Mouse (Mus musculus) testis, adult 2 months (tissue): ENCODE results near the gene Ganab. TPM values are rescaled to one million over a fixed set of nuclear protein-coding genes. Genes with fewer than 3 reads are reported as not detected.

Source experiments
- H3K27ac ChIP-seq: fragments of 200-500 bp; 2 replicates; pipeline ENCODE4 v1.5.1; 2012; ENCODE audit warnings: low read depth, low read length; ENCODE audit not compliant: control insufficient read depth, insufficient read depth
- H3K27me3 ChIP-seq: fragments of 200-500 bp; 2 replicates; pipeline ENCODE4 v1.6.1; 2012; ENCODE audit warnings: mild to moderate bottlenecking, low read length, moderate library complexity; ENCODE audit not compliant: control insufficient read depth, insufficient read depth
- H3K36me3 ChIP-seq: fragments of 200-500 bp; 2 replicates; pipeline ENCODE4 v1.6.1; 2012; ENCODE audit warnings: mild to moderate bottlenecking, low read length; ENCODE audit not compliant: control insufficient read depth, insufficient read depth
- H3K4me1 ChIP-seq: fragments of 200-500 bp; 2 replicates; pipeline ENCODE4 v1.6.1; 2012; ENCODE audit warnings: low read length; ENCODE audit not compliant: control insufficient read depth, insufficient read depth
- H3K4me3 ChIP-seq: fragments of 200-500 bp; 2 replicates; pipeline ENCODE4 v1.5.1; 2012; ENCODE audit warnings: low read depth, mild to moderate bottlenecking, low read length, moderate library complexity, mixed read lengths; ENCODE audit not compliant: control insufficient read depth
- CTCF ChIP-seq: fragments of 200-500 bp; IDR thresholded peaks from 2 replicates; pipeline ENCODE4 v1.5.1; 2012; ENCODE audit warnings: low read depth, mild to moderate bottlenecking, inconsistent platforms, low read length, moderate library complexity; ENCODE audit not compliant: control insufficient read depth, insufficient read depth, insufficient replicate concordance
- POLR2A ChIP-seq: fragments of 200-500 bp; IDR thresholded peaks from 2 replicates; pipeline ENCODE4 v1.6.1; 2012; ENCODE audit warnings: low read depth, mild to moderate bottlenecking, inconsistent platforms, low read length, moderate library complexity; ENCODE audit not compliant: control insufficient read depth
- polyA plus RNA-seq: library from polyadenylated mRNA; depleted of rRNA; stranded (reverse); fragments of >200 nt; gene quantifications from 2 replicates; pipeline ENCODE4 v1.2.3, GENCODE M21; 2012

Gene Ganab
- polyA plus RNA-seq, 1 experiment = 57.0 TPM

GRCm38 (mm10) chr19:8941515-8942217 is 43.8 kb downstream of the Ganab start, which contains the start of gene Mta2:
Mta2 (plus strand) TSS chr19:8941875.
- Histone ChIP-seq H3K4me1 (peaks cover 15% of the 10 kb centered on the region), H3K27ac (peak within 1 kb of the TSS; percentile 99), H3K36me3 (peaks cover 4% of the 10 kb centered on the region), H3K4me3 (peak within 1 kb of the TSS; percentile 98), H3K27me3 (no peaks in the 10 kb centered on the region)
- no peak for TF ChIP-seq CTCF
- peak; percentile 72 for TF ChIP-seq POLR2A

DNA sequence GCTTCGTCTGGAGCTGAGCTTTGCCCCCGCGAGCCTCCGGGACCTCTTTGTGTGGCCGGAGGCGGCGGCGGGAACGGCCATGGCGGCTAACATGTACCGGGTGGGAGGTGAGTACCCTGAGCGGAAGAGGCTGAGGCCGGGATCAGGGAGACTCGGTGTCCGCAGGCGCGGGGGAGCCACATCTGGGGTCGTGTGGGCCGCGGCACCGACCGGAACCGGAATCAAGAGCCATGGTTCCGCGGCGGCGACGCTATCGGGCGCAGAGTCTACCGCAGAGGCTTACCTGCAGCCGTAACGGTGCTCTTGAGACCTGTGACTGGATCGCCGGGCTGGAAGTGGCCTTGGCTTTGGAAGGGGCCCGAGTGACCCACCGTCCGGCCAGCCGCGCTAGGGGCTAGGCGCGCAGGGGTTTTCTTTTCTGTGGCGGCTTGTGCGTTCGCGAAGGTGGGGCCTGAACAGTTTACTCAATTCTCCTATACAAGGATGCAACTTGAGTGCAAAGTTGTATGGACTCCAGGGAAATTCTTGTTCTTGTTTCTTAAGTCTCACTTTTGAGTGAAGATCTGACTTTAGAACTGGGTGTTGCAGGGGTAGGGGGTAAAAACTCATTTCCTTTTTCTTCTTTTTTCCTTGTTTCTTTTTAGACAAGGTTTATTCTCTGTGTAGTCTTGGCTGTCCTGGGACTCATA is 44.5 kb downstream of the Ganab start:
- H3K4me3 ChIP-seq = peak overlapping the region; percentile 98
- H3K4me1 ChIP-seq = peaks cover 15% of the 10 kb centered on the region
- peak overlapping the region; percentile 99 for H3K27ac ChIP-seq
- H3K27me3 ChIP-seq = no peaks in the 10 kb centered on the region
- no peak for TF ChIP-seq POLR2A
- TF ChIP-seq CTCF = no peak
- H3K36me3 ChIP-seq = peaks cover 7% of the 10 kb centered on the region

- no peak overlapping the region for H3K27ac ChIP-seq
- H3K4me3 ChIP-seq = peak overlapping the region; percentile 98
- peaks cover 15% of the 10 kb centered on the region for H3K4me1 ChIP-seq
- H3K27me3 ChIP-seq = no peaks in the 10 kb centered on the region
- peaks cover 9% of the 10 kb centered on the region for H3K36me3 ChIP-seq
- TF ChIP-seq CTCF = no peak
- no peak for TF ChIP-seq POLR2A
These were observed 45.2 kb downstream of the Ganab start for GRCm38 (mm10) chr19:8943047-8943446.

DNA sequence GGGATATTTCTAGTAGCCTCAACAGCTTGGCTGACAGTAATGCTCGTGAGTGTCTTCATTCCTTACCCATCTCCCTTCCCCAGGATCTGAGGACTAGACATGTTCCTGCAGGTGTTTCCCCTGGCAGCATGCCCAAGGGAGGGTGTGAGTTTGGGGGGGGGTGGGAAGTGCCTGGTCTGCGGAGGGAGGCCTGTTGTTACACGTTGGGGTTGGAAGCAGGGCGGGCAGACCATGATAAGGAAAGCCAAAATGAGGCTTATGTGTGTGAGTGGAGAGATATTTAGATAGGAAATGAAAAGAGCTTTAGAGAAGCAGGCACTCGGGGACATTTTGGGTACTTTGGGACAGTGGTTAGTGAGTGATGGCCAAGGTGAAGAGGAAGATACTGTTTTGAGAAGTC is 46.2 kb downstream of the Ganab start:
- H3K4me3 ChIP-seq = no peak overlapping the region
- H3K27me3 ChIP-seq = no peaks in the 10 kb centered on the region
- peaks cover 15% of the 10 kb centered on the region for H3K4me1 ChIP-seq
- no peak for TF ChIP-seq POLR2A
- TF ChIP-seq CTCF = no peak
- H3K36me3 ChIP-seq = peaks cover 11% of the 10 kb centered on the region
- no peak overlapping the region for H3K27ac ChIP-seq

DNA sequence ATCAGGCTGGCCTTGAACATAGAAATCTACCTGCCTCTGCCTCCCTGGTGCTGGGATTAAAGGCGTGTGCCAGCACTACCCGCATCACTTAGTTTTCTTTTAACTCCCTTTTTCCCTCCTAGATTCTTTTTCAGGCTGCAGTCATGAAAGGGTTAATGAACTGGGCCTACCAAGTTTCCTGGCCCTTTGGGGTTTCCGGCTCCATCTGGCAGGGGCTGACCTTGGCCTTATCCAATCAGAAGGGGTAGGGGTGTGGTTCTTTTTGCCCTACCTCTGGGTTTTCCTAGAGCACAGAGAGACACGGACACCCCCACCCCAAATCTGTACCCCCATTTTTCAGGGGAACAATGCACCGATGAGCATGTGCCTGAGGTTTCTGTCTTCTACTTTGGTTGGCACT is 46.9 kb downstream of the Ganab start:
- Histone ChIP-seq H3K27ac (no peak overlapping the region), H3K27me3 (no peaks in the 10 kb centered on the region), H3K36me3 (peaks cover 14% of the 10 kb centered on the region), H3K4me1 (peaks cover 15% of the 10 kb centered on the region), H3K4me3 (no peak overlapping the region)
- TF ChIP-seq CTCF (no peak), POLR2A (no peak)

- Histone ChIP-seq H3K27ac (no peak overlapping the region), H3K4me1 (peaks cover 13% of the 10 kb centered on the region), H3K36me3 (peaks cover 14% of the 10 kb centered on the region), H3K4me3 (no peak overlapping the region), H3K27me3 (no peaks in the 10 kb centered on the region)
- no peak for TF ChIP-seq CTCF
- no peak for TF ChIP-seq POLR2A
These were observed 47.4 kb downstream of the Ganab start for GRCm38 (mm10) chr19:8945251-8945650.

DNA sequence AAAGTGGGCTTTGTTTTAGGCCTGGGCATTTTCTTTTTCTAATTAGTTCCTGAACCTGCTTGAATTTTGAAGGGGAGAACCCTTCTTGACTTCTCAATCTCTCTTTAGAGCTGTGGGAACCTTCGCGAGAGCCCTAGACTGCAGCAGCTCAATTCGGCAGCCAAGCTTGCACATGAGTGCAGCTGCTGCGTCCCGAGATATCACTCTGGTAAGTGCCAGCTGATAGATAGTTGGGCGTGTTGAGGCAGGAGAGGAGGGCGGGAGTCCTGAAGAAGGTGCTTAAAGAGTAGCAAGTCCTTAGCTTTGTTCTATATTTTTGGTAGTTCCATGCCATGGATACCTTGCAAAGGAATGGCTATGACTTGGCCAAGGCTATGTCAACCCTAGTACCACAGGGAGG is 49.1 kb downstream of the Ganab start:
- peaks cover 16% of the 10 kb centered on the region for H3K36me3 ChIP-seq
- H3K4me3 ChIP-seq = no peak overlapping the region
- TF ChIP-seq POLR2A = no peak
- no peaks in the 10 kb centered on the region for H3K27me3 ChIP-seq
- no peaks in the 10 kb centered on the region; the same call in 1 of the 2 replicates for H3K4me1 ChIP-seq
- no peak overlapping the region for H3K27ac ChIP-seq

DNA sequence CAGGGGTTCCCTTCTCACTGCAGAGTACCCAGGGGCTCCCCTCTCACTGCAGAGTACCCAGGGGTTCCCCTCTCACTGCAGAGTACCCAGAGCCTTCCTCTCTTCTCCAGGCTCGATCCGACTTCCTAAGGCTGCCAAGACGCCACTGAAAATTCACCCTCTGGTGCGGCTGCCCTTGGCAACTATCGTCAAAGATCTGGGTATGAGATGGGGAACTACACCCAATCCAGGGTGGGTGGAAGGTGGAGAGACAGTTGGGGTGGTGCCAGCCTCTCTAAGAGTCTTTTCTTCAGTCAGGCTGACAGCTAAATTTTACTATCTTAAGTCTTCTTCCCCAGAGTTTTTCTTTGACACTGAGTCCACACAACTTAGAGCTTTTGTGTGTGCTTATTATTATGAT is 52.3 kb downstream of the Ganab start:
- TF ChIP-seq CTCF = no peak
- no peak for TF ChIP-seq POLR2A
- H3K36me3 ChIP-seq = peaks cover 16% of the 10 kb centered on the region

More for the DNA sequence above, 52.3 kb downstream of the Ganab start:
- Histone ChIP-seq H3K27me3 (no peaks in the 10 kb centered on the region), H3K27ac (no peak overlapping the region), H3K4me1 (no peaks in the 10 kb centered on the region; the same call in 1 of the 2 replicates), H3K4me3 (no peak overlapping the region)
